Mouse (Mus musculus) kidney, postnatal 4 days (tissue): Measurements from ENCODE around the gene Intu.

Source experiments
- DNase-seq, 2 experiments: peaks; one replicate each; pipeline ENCODE4 v3.0.0; 2021; ENCODE audit warnings: mixed read lengths in 2 of 2

The Intu gene

GRCm38 (mm10) chr3:40527976-40528950, 2.8 kb upstream of the Intu start:
- DNase-seq: peak in 1 of 2 experiments; percentile 35

GRCm38 (mm10) chr3:40528958-40529357, 2.1 kb upstream of the Intu start:
- no peak for DNase-seq

- DNase-seq: no peak
Observed at GRCm38 (mm10) chr3:40530845-40531244, 241 bp upstream of the Intu start.

GRCm38 (mm10) chr3:40532256-40532655, 1.2 kb downstream of the Intu start:
- no peak for DNase-seq

- DNase-seq: no peak
Observed at GRCm38 (mm10) chr3:40534141-40534540, 3.1 kb downstream of the Intu start.

GRCm38 (mm10) chr3:40540567-40541554, 9.8 kb downstream of the Intu start:
- peak; percentile 95 to 96 for DNase-seq

- DNase-seq: no peak
Observed at GRCm38 (mm10) chr3:40546621-40547020, 15.5 kb downstream of the Intu start.

GRCm38 (mm10) chr3:40652941-40653352, 121.9 kb downstream of the Intu start:
- DNase-seq: no peak

GRCm38 (mm10) chr3:40653582-40653981, 122.5 kb downstream of the Intu start:
- no peak for DNase-seq

- DNase-seq: peak in 1 of 2 experiments; percentile 7
Observed at GRCm38 (mm10) chr3:40654028-40654427, 122.9 kb downstream of the Intu start.

GRCm38 (mm10) chr3:40655571-40655970, 124.5 kb downstream of the Intu start:
- no peak for DNase-seq

- DNase-seq: no peak
Observed at GRCm38 (mm10) chr3:40656339-40656738, 125.3 kb downstream of the Intu start.

- no peak for DNase-seq
Observed at GRCm38 (mm10) chr3:40660231-40660630, 129.1 kb downstream of the Intu start.

- DNase-seq: no peak
Observed at GRCm38 (mm10) chr3:40666109-40666508, 135.0 kb downstream of the Intu start.

- no peak for DNase-seq
Observed at GRCm38 (mm10) chr3:40666861-40667719, 136.0 kb downstream of the Intu start.

- DNase-seq: no peak
Observed at GRCm38 (mm10) chr3:40668889-40669288, 137.8 kb downstream of the Intu start.

- DNase-seq: no peak
Observed at GRCm38 (mm10) chr3:40669395-40669794, 138.3 kb downstream of the Intu start.

- DNase-seq: no peak
Observed at GRCm38 (mm10) chr3:40673515-40673914, 142.4 kb downstream of the Intu start.

GRCm38 (mm10) chr3:40674873-40675405, 143.9 kb downstream of the Intu start:
- DNase-seq: no peak

- DNase-seq: no peak
Observed at GRCm38 (mm10) chr3:40678856-40679255, 147.8 kb downstream of the Intu start.

- peak in 1 of 2 experiments; percentile 7 for DNase-seq
Observed at GRCm38 (mm10) chr3:40682404-40682803, 151.3 kb downstream of the Intu start.

GRCm38 (mm10) chr3:40683171-40683570, 152.1 kb downstream of the Intu start:
- no peak for DNase-seq
